Mouse (Mus musculus) erythroblast, adult 5-6 weeks (primary cell): ENCODE results near the gene Mfsd1. TPM values are rescaled to one million over a fixed set of nuclear protein-coding genes. Genes with fewer than 3 reads are reported as not detected.

ENCODE experiments used
- ATAC-seq: replicated peaks from 2 replicates; pipeline ENCODE4 v1.8.0; 2016; ENCODE audit warnings: moderate number of reproducible peaks, mild to moderate bottlenecking, moderate TSS enrichment, inconsistent platforms; ENCODE audit not compliant: poor library complexity, low FRiP score, severe bottlenecking
- total RNA-seq, 2 experiments: library from RNA; stranded (forward) in 1 of 2; stranded (reverse) in 1 of 2; fragments of 150-400 nt in 1 of 2; fragments of 200-764, 138-1000 nt in 1 of 2; gene quantifications; 2 replicates each; pipeline versions ENCODE4 v1.2.3 to v1.2.4; 2015 to 2017; ENCODE audit warnings: low replicate concordance in 2 of 2

Mfsd1 gene
- total RNA-seq, 2 experiments from 2014 or later, result 21.3 to 44.9 TPM

- no peak for ATAC-seq
These were observed 19.1 kb downstream of the Mfsd1 start for GRCm38 (mm10) chr3:67601616-67602138.

GRCm38 (mm10) chr3:67618222-67618621 is 35.7 kb downstream of the Mfsd1 start:
- no peak for ATAC-seq

GRCm38 (mm10) chr3:67624629-67625028 is 42.1 kb downstream of the Mfsd1 start:
- ATAC-seq, result no peak

- ATAC-seq, result no peak
These were observed 60.6 kb downstream of the Mfsd1 start for GRCm38 (mm10) chr3:67643135-67643534.

- no peak for ATAC-seq
These were observed 63.3 kb downstream of the Mfsd1 start for GRCm38 (mm10) chr3:67645640-67646466.

Other genes starting within 250 kb of the Mfsd1 start
- gene Mlf1, start 208.6 kb upstream of the Mfsd1 start, total RNA-seq (2015; ENCODE audit: low replicate concordance), result not detected in 2 replicates
- gene Mlf1, start 208.6 kb upstream of the Mfsd1 start, total RNA-seq (2017; ENCODE audit: low replicate concordance), result not detected in 2 replicates
- not detected in 2 replicates for gene Gm17402, start 207.6 kb upstream of the Mfsd1 start, total RNA-seq (2015; ENCODE audit: low replicate concordance)
- not detected in 2 replicates for gene Gm17402, start 207.6 kb upstream of the Mfsd1 start, total RNA-seq (2017; ENCODE audit: low replicate concordance)
- gene Gfm1, start 152.6 kb upstream of the Mfsd1 start, total RNA-seq (2015; ENCODE audit: low replicate concordance), result 11.5 and 11.9 TPM in 2 replicates
- gene Gfm1, start 152.6 kb upstream of the Mfsd1 start, total RNA-seq (2017; ENCODE audit: low replicate concordance), result 18.3 and 20.4 TPM in 2 replicates
- gene Lxn, start 118.8 kb upstream of the Mfsd1 start, total RNA-seq (2015; ENCODE audit: low replicate concordance), result 9.0 and 15.4 TPM in 2 replicates
- gene Lxn, start 118.8 kb upstream of the Mfsd1 start, total RNA-seq (2017; ENCODE audit: low replicate concordance), result 1.4 and 6.6 TPM in 2 replicates
- gene Rarres1, start 67.2 kb upstream of the Mfsd1 start, total RNA-seq (2015; ENCODE audit: low replicate concordance), result not detected in 2 replicates
- gene Rarres1, start 67.2 kb upstream of the Mfsd1 start, total RNA-seq (2017; ENCODE audit: low replicate concordance), result not detected in 2 replicates